Mouse (Mus musculus): ENCODE results near the gene Mark2. TPM values are rescaled to one million over a fixed set of nuclear protein-coding genes. Genes with fewer than 3 reads are reported as not detected.

Mark2 gene
- polyA plus RNA-seq, 1 experiment = not detected

DNA sequence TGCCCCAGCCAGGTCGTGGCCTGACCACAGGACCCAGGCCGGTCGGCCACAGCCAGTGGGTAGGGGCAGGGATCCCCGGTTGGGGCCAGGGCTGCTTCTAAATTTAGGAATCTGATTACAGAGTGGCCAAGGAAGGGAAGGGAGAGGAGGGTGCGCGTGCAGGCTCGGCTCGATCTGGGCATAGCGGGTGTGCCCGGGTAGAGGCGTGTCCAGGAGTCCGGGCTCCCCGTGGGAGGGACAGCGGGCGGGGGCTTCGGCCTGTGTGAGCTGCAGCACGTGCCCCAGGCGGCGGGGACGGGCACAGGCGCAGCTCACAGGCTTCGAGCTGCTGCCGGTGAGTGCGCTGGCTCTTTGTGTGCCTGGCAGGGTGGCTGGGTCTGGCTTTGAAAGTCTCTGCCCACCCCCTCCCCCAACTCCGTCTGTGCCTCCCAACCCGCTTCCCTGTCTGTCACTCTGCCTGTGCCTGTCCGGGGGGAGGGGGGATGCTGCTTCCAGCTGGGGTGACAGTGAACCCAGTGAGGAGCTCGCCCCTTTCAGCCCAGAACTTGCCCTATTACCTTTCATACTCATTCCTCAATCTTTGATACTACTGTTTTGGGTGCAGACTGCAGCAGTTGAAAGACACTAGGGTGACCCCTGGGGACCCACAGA lies 74.4 kb downstream of the Mark2 start, which contains the start of gene Rcor2:
Gene Rcor2, plus strand, starts transcription at position 235 of the 651 bp plus-strand sequence.
- 8% methylated on average over 28 of the region's 28 CpGs for WGBS
- TF ChIP-seq POLR2A (IDR thresholded peaks at IDR 0.05; ENCODE audit: insufficient read depth, low read depth, low read length) (no peak), CTCF (IDR thresholded peaks at IDR 0.05; ENCODE audit: insufficient read depth, low read depth, low read length) (no peak)
- peak within 1 kb of the TSS; percentile 83 for H3K4me3 ChIP-seq (ENCODE audit: insufficient read depth, low read depth, low read length)
- peaks cover 51% of the 10 kb centered on the region for H3K4me1 ChIP-seq (ENCODE audit: control insufficient read depth, insufficient read depth, low read length)
- H3K27ac ChIP-seq (ENCODE audit: insufficient read depth, low read depth, low read length) = no peak within 1 kb of the TSS

- 73% methylated on average over 4 of the region's 4 CpGs for WGBS
- H3K27ac ChIP-seq (ENCODE audit: insufficient read depth, low read depth, low read length) = no peak overlapping the region
- peaks cover 51% of the 10 kb centered on the region for H3K4me1 ChIP-seq (ENCODE audit: control insufficient read depth, insufficient read depth, low read length)
- no peak for TF ChIP-seq POLR2A (IDR thresholded peaks at IDR 0.05; ENCODE audit: insufficient read depth, low read depth, low read length)
- TF ChIP-seq CTCF (IDR thresholded peaks at IDR 0.05; ENCODE audit: insufficient read depth, low read depth, low read length) = no peak
- no peak overlapping the region for H3K4me3 ChIP-seq (ENCODE audit: insufficient read depth, low read depth, low read length)
Measured at GRCm38 (mm10) chr19:7266421-7266831, 75.2 kb downstream of the Mark2 start.

DNA sequence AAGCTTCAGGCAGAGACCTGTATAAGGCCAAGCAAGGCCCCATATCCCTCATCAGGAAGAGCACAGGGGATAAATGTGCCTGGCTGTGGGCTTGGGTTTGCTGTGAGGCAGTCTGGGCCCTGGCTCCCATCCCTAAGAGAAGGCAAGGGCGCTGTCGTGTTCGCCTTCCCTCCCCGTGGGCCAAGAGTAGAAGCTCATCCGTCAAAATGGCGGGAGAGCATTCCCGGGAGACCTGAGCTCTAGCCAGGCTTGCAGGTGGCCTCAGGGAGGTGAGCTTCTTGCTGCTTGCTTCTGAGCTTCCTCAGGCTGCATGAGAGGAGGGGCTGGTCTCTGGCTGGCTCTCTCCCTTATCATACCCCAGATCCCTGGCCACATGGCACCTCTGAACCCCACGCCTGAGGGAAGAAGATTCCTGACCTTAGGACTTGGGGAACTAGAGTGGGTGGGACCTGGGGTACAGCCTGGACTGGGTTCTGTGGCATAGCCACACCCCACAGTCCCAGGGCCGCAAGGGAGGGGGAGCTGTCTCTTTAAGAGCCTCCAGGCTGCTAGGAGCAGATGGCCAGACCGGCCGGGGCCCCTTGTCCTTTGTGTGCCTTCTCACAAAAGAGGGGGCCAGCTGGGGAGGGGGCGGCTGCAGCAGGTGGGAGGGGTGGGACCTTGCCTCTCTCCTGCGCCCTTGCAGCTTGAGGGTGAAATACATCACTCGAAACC lies 76.0 kb downstream of the Mark2 start:
- Histone ChIP-seq H3K4me1 (ENCODE audit: control insufficient read depth, insufficient read depth, low read length) (peaks cover 51% of the 10 kb centered on the region), H3K4me3 (ENCODE audit: insufficient read depth, low read depth, low read length) (no peak overlapping the region), H3K27ac (ENCODE audit: insufficient read depth, low read depth, low read length) (no peak overlapping the region)
- TF ChIP-seq POLR2A (IDR thresholded peaks at IDR 0.05; ENCODE audit: insufficient read depth, low read depth, low read length) (no peak), CTCF (IDR thresholded peaks at IDR 0.05; ENCODE audit: insufficient read depth, low read depth, low read length) (no peak)
- WGBS = 57% methylated on average over 14 of the region's 14 CpGs

- TF ChIP-seq POLR2A (IDR thresholded peaks at IDR 0.05; ENCODE audit: insufficient read depth, low read depth, low read length) (no peak), CTCF (IDR thresholded peaks at IDR 0.05; ENCODE audit: insufficient read depth, low read depth, low read length) (no peak)
- Histone ChIP-seq H3K4me3 (ENCODE audit: insufficient read depth, low read depth, low read length) (no peak overlapping the region), H3K27ac (ENCODE audit: insufficient read depth, low read depth, low read length) (no peak overlapping the region), H3K4me1 (ENCODE audit: control insufficient read depth, insufficient read depth, low read length) (peaks cover 49% of the 10 kb centered on the region)
- WGBS = 46% methylated on average over 6 of the region's 6 CpGs
Measured at GRCm38 (mm10) chr19:7264766-7265331, 76.8 kb downstream of the Mark2 start.

DNA sequence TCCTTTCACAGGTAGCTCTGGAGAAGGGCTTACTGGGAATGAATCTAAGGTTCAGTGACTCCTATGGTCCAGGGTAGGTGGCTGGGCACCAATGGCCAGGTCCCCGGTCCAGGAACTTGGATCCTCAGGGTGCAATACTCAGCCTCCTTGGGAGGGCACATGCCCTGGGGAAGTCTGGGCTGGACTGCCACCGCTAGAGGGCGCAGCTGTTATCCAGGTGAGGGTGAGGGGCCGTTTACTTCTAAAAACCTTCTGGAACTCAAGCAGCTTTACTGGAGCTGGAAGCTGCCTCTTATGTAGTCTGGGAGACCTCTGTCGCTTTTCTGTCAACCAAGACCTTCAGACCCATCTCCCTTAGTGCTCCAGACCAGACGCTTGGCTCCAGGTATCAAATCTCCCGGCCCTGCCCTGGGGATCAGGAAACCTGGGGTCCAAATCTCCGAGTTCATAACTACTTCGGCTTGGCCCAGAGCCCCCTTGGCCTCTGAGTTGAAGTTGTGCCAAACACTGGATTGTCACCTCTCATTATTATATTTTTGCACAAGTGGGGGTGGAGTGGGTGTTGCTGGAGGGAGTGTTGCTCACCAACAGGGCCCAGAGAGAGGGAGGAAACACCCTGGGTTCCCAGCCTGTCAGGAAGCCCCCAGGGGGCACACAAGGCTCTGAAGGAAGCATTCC lies 77.4 kb downstream of the Mark2 start:
- peaks cover 42% of the 10 kb centered on the region for H3K4me1 ChIP-seq (ENCODE audit: control insufficient read depth, insufficient read depth, low read length)
- no peak overlapping the region for H3K27ac ChIP-seq (ENCODE audit: insufficient read depth, low read depth, low read length)
- 15% methylated on average over 9 of the region's 9 CpGs for whole genome bisulfite sequencing
- no peak overlapping the region for H3K4me3 ChIP-seq (ENCODE audit: insufficient read depth, low read depth, low read length)
- no peak for TF ChIP-seq POLR2A (IDR thresholded peaks at IDR 0.05; ENCODE audit: insufficient read depth, low read depth, low read length)
- TF ChIP-seq CTCF (IDR thresholded peaks at IDR 0.05; ENCODE audit: insufficient read depth, low read depth, low read length) = peak; percentile 70

DNA sequence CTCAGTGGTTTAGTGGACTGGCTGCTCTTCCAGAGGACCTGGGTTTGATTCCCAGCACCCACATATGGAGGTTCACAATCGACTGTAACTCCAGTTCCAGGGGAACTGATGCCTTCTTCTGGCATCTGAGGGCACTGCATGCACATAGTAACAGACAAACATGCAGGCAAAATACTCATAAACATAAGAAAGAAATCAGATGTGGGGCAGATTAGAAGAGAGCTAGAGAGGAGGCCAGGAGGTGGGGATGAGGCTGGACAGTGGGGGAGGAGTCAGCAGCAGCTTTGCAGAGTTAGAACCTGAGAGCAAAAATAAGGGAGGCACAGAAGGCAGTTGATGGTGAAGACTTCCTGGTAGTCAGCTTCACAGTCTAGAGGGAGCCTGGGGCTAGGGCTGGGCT lies 79.1 kb downstream of the Mark2 start:
- TF ChIP-seq CTCF (IDR thresholded peaks at IDR 0.05; ENCODE audit: insufficient read depth, low read depth, low read length) = no peak
- TF ChIP-seq POLR2A (IDR thresholded peaks at IDR 0.05; ENCODE audit: insufficient read depth, low read depth, low read length) = no peak
- WGBS = 86% methylated on average over 1 of the region's 1 CpGs
- Histone ChIP-seq H3K4me3 (ENCODE audit: insufficient read depth, low read depth, low read length) (no peak overlapping the region), H3K4me1 (ENCODE audit: control insufficient read depth, insufficient read depth, low read length) (peaks cover 29% of the 10 kb centered on the region), H3K27ac (ENCODE audit: insufficient read depth, low read depth, low read length) (no peak overlapping the region)

- TF ChIP-seq POLR2A (IDR thresholded peaks at IDR 0.05; ENCODE audit: insufficient read depth, low read depth, low read length) = no peak
- no peak for TF ChIP-seq CTCF (IDR thresholded peaks at IDR 0.05; ENCODE audit: insufficient read depth, low read depth, low read length)
- Histone ChIP-seq H3K27ac (ENCODE audit: insufficient read depth, low read depth, low read length) (no peak overlapping the region), H3K4me1 (ENCODE audit: control insufficient read depth, insufficient read depth, low read length) (peaks cover 23% of the 10 kb centered on the region), H3K4me3 (ENCODE audit: insufficient read depth, low read depth, low read length) (no peak overlapping the region)
- WGBS = 92% methylated on average over 3 of the region's 3 CpGs
Measured at GRCm38 (mm10) chr19:7261964-7262363, 79.7 kb downstream of the Mark2 start.

- 88% methylated on average over 1 of the region's 1 CpGs for WGBS
- TF ChIP-seq POLR2A (IDR thresholded peaks at IDR 0.05; ENCODE audit: insufficient read depth, low read depth, low read length) (no peak), CTCF (IDR thresholded peaks at IDR 0.05; ENCODE audit: insufficient read depth, low read depth, low read length) (no peak)
- no peak overlapping the region for H3K27ac ChIP-seq (ENCODE audit: insufficient read depth, low read depth, low read length)
- no peak overlapping the region for H3K4me3 ChIP-seq (ENCODE audit: insufficient read depth, low read depth, low read length)
- H3K4me1 ChIP-seq (ENCODE audit: control insufficient read depth, insufficient read depth, low read length) = peaks cover 19% of the 10 kb centered on the region
Measured at GRCm38 (mm10) chr19:7261476-7261875, 80.2 kb downstream of the Mark2 start.

Measured in olfactory bulb, adult 2 months (tissue).